Mouse (Mus musculus) limb, embryonic 13.5 days (tissue): ENCODE data around the gene Ggt5. TPM values are rescaled to one million over a fixed set of nuclear protein-coding genes. Genes with fewer than 3 reads are reported as not detected.

ENCODE experiments used
- ATAC-seq: fragments of 200-750 bp; cut with Nextera tagmentation; 2 replicates; pipeline ENCODE4 v1.8.0; 2017; ENCODE audit warnings: low read depth, moderate number of reproducible peaks, moderate TSS enrichment; ENCODE audit not compliant: low FRiP score
- H3K27ac ChIP-seq: fragments of 300-500 bp; sonication (generic); 2 replicates; pipeline ENCODE4 v1.5.1; 2015; ENCODE audit warnings: inconsistent platforms, mild to moderate bottlenecking, moderate library complexity
- H3K27me3 ChIP-seq: fragments of 300-500 bp; sonication (generic); 2 replicates; pipeline ENCODE4 v1.6.1; 2015; ENCODE audit warnings: mild to moderate bottlenecking, inconsistent platforms
- H3K36me3 ChIP-seq: fragments of 300-500 bp; sonication (generic); 2 replicates; pipeline ENCODE4 v1.6.1; 2015; ENCODE audit warnings: inconsistent platforms, mild to moderate bottlenecking, moderate library complexity
- H3K4me1 ChIP-seq: fragments of 300-500 bp; sonication (generic); 2 replicates; pipeline ENCODE4 v1.6.1; 2015; ENCODE audit warnings: inconsistent platforms
- H3K4me2 ChIP-seq: fragments of 300-500 bp; sonication (generic); replicated peaks from 2 replicates; pipeline ENCODE4 v1.6.1; 2015; ENCODE audit warnings: inconsistent platforms, mild to moderate bottlenecking, moderate library complexity
- H3K4me3 ChIP-seq: fragments of 300-500 bp; sonication (generic); 2 replicates; pipeline ENCODE4 v1.5.1; 2015; ENCODE audit warnings: moderate library complexity, mild to moderate bottlenecking, inconsistent platforms
- H3K9ac ChIP-seq: fragments of 300-500 bp; sonication (generic); 2 replicates; pipeline ENCODE4 v1.6.1; 2015; ENCODE audit warnings: mild to moderate bottlenecking, inconsistent platforms
- H3K9me3 ChIP-seq: fragments of 300-500 bp; sonication (generic); 2 replicates; pipeline ENCODE4 v1.6.1; 2016; ENCODE audit warnings: inconsistent platforms
- WGBS: fragments of 180-500 bp; shearing (Covaris S2); methylation state at CpG from one replicate; pipeline ENCODE4 v1.1.7; 2015; 5-methylcytosine and 5-hydroxymethylcytosine counted together
- polyA plus RNA-seq: library from polyadenylated mRNA; unstranded; fragments of >200 nt; fragmentation: Nextera tagmentation; extraction: Ambion mirVana; gene quantifications from 2 replicates; pipeline ENCODE4 v1.2.1, GENCODE M21; 2015

Gene Ggt5
- polyA plus RNA-seq, 1 experiment from 2014 or later: 1.7 TPM

GRCm38 (mm10) chr10:75647362-75647761 is 58.2 kb downstream of the Ggt5 start:
- no peak for ATAC-seq
- Histone ChIP-seq H3K36me3 (peaks cover 72% of the 10 kb centered on the region), H3K4me3 (no peak overlapping the region), H3K9ac (no peak overlapping the region), H3K27me3 (no peaks in the 10 kb centered on the region), H3K4me2 (no peak overlapping the region), H3K27ac (0 out of 2 replicates have a peak overlapping the region, but pooled peaks have one; percentile 10), H3K9me3 (no peaks in the 10 kb centered on the region), H3K4me1 (peaks cover 14% of the 10 kb centered on the region)
- WGBS: 86% methylated on average over 3 of the region's 3 CpGs

DNA sequence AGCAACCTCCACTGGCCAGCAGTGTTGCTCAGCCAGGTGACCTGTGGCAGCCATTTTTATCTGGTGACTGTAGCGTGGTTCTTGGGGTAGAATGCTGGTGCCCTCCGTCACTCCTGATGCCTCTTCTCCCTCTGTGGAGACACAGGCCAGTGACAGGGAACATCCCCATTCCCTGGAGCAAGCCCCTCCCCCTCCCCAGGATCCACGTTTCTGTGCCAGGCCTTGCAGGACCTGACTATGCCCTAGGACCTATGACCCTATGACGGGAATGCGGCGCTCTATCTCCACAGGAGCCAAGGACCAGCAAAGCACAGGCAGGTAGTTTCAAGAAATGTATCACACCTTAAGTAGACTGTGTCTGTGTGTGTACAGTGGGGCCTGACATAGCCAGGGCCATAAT is 59.0 kb downstream of the Ggt5 start:
- Histone ChIP-seq H3K27ac (no peak overlapping the region), H3K9me3 (no peaks in the 10 kb centered on the region), H3K4me3 (no peak overlapping the region), H3K27me3 (no peaks in the 10 kb centered on the region), H3K36me3 (peaks cover 79% of the 10 kb centered on the region), H3K4me1 (peaks cover 11% of the 10 kb centered on the region), H3K9ac (no peak overlapping the region), H3K4me2 (no peak overlapping the region)
- WGBS: 86% methylated on average over 6 of the region's 6 CpGs
- no peak for ATAC-seq

DNA sequence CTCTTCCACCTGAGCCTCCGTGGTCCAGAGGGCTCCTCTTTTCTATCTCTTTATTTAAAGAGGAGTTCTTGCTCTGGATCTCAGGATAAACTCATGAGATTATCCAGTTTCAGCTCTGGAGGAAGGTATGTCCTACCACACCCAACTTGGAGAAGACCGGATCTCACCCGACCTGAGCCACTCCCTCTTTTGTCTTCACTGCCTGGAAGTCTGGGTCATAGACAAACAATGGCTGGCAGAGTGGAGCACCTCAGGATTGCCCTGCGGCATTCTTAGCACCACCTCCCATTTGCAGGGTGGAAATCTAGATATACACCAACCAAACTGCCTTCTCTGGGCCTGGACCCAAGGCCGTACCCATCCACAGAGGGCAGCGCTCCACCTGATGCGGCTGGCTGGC is 59.9 kb downstream of the Ggt5 start:
- 91% methylated on average over 7 of the region's 7 CpGs for WGBS
- Histone ChIP-seq H3K27ac (no peak overlapping the region), H3K4me2 (no peak overlapping the region), H3K4me1 (peaks cover 2% of the 10 kb centered on the region; the same call in 1 of the 2 replicates), H3K4me3 (no peak overlapping the region), H3K27me3 (no peaks in the 10 kb centered on the region), H3K9ac (no peak overlapping the region), H3K9me3 (no peaks in the 10 kb centered on the region), H3K36me3 (peaks cover 87% of the 10 kb centered on the region)
- ATAC-seq: no peak

DNA sequence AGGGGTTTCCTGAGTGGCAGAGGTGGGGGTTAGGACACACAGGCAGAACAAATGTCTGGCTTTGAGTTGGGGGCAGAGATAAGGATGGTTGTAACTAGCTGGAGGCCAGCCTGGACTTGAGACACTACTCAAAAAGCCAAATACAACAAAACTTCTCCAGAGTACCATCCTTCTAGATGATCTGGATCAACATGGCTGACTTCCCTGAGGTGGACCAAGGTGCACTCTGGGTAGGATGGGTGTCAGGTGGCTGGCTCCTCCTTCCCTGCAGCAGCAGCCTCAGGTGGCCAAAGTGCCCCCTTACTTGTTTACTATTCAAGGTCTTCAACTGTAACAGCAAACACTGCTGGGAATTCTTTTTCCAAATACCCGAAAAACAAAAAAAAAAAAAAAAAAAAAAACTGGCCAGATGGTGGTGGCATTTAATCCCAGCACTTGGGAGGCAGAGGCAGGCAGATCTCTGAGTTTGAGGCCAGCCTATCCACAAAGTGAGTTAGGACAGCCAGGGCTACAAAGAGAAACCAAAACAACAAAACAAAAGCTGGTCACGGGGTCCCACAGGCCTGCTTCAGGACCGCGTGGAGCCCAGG is 60.4 kb downstream of the Ggt5 start:
- 93% methylated on average over 4 of the region's 4 CpGs for WGBS
- Histone ChIP-seq H3K4me3 (no peak overlapping the region), H3K27me3 (no peaks in the 10 kb centered on the region), H3K9me3 (no peaks in the 10 kb centered on the region), H3K27ac (no peak overlapping the region), H3K9ac (no peak overlapping the region), H3K4me2 (no peak overlapping the region), H3K4me1 (no peaks in the 10 kb centered on the region), H3K36me3 (peaks cover 91% of the 10 kb centered on the region)
- ATAC-seq: no peak

DNA sequence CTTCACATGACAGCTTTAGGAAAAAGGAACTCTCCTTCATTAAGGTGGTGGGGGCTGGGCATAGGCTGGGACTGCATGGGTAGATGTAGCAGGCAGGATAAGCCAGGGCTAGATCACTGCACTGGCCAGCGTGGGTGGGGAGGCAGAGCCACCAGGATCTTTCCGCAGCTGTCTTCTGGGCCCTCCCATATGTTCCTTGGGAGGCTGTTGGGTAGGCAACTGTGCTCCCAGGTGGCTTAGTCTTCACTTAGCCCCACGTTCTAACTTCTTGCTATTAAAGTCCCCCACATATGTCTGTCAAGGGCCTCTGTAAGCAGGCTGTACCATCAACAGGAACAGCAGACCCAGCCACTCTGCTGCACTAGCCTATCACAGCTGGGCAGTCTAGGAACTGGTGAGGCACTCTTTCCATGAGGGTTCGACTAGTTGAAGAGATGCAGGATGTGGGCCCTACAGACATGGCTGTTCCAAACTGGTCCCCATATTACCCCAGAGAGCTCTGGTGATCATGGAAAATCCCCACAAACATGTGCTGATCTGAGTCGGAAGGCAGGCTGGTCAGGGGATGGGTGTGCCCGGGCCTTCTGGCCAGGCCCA is 61.3 kb downstream of the Ggt5 start:
- Histone ChIP-seq H3K9me3 (no peaks in the 10 kb centered on the region), H3K4me1 (no peaks in the 10 kb centered on the region), H3K4me3 (no peak overlapping the region), H3K9ac (no peak overlapping the region), H3K4me2 (no peak overlapping the region), H3K27me3 (no peaks in the 10 kb centered on the region), H3K36me3 (peaks cover 97% of the 10 kb centered on the region), H3K27ac (no peak overlapping the region)
- ATAC-seq: 0 out of 2 replicates have a peak, but pooled peaks have one; percentile 17
- 83% methylated on average over 6 of the region's 6 CpGs for WGBS

DNA sequence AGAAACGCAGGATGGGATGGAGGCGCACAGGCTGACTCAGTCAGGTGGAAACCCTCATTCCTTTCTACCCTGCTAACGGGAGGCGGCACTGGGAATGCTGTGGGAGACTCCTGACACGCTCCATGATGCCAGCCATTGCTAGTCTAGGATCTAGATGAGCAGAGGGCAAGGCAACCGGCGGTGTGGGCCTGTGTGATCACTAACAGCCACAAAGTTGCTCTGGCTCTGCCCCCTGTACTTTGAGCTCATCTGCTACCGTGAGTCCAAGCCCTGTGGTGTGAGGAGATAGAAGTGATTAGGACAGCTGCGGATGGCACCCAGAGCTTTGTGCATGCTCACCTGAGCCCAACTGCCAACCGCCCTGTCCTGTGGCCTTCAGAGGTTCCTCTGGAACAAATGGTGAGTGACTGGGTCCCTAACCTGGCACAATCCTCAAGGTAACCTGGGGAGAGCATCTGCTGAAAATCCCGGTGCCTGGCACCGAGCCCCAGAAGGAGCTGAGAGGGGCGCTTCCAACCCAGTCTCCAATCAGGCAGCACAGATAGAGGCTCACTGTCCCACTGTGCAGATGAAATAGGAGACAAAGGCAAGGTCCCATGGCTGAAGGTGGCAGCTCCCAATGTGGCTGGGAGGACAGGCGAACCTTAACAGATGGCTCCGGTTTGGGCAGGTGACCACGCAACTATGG is 62.4 kb downstream of the Ggt5 start:
- ATAC-seq: no peak
- H3K36me3 ChIP-seq: peaks cover 97% of the 10 kb centered on the region
- 94% methylated on average over 16 of the region's 16 CpGs for WGBS

GRCm38 (mm10) chr10:75654053-75654452 is 64.9 kb downstream of the Ggt5 start:
- no peaks in the 10 kb centered on the region for H3K9me3 ChIP-seq
- H3K9ac ChIP-seq: no peak overlapping the region
- no peak for ATAC-seq
- H3K27ac ChIP-seq: no peak overlapping the region
- H3K36me3 ChIP-seq: peaks cover 98% of the 10 kb centered on the region
- H3K27me3 ChIP-seq: no peaks in the 10 kb centered on the region
- H3K4me2 ChIP-seq: no peak overlapping the region
- no peak overlapping the region for H3K4me3 ChIP-seq
- WGBS: 92% methylated on average over 4 of the region's 4 CpGs
- H3K4me1 ChIP-seq: no peaks in the 10 kb centered on the region

More for the DNA sequence above, 62.4 kb downstream of the Ggt5 start:
- no peak overlapping the region for H3K9ac ChIP-seq
- H3K27me3 ChIP-seq: no peaks in the 10 kb centered on the region
- H3K27ac ChIP-seq: no peak overlapping the region
- H3K4me1 ChIP-seq: no peaks in the 10 kb centered on the region
- no peaks in the 10 kb centered on the region for H3K9me3 ChIP-seq
- no peak overlapping the region for H3K4me3 ChIP-seq
- no peak overlapping the region for H3K4me2 ChIP-seq

DNA sequence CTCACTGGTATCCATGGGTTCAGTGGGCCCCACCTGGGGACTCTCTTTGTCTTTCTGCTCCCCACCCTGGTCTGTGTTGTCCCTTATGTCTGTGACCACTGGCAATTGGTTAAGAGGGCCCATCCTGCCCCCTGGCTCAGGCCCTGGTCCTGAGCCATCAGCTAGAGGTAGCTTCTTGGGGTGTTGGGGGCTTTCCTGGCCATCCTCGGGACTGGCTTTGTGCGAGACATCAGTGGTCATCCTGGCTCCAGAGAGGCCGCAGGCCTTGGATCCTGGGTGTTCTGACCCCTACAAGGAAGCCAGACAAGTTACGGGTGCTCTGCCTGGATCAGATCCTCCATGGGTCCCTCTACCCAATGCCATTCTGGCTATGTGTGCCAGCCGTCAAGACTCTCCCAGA is 68.0 kb downstream of the Ggt5 start:
- 89% methylated on average over 5 of the region's 5 CpGs for WGBS
- Histone ChIP-seq H3K27ac (no peak overlapping the region), H3K27me3 (no peaks in the 10 kb centered on the region), H3K9me3 (no peaks in the 10 kb centered on the region), H3K9ac (no peak overlapping the region), H3K4me1 (no peaks in the 10 kb centered on the region), H3K36me3 (peaks cover 86% of the 10 kb centered on the region), H3K4me3 (no peak overlapping the region), H3K4me2 (no peak overlapping the region)
- no peak for ATAC-seq

GRCm38 (mm10) chr10:75657772-75658171 is 68.6 kb downstream of the Ggt5 start:
- 94% methylated on average over 7 of the region's 7 CpGs for WGBS
- peaks cover 80% of the 10 kb centered on the region for H3K36me3 ChIP-seq
- no peaks in the 10 kb centered on the region for H3K9me3 ChIP-seq
- no peaks in the 10 kb centered on the region for H3K4me1 ChIP-seq
- ATAC-seq: no peak
- no peak overlapping the region for H3K4me2 ChIP-seq
- no peak overlapping the region for H3K27ac ChIP-seq
- no peak overlapping the region for H3K9ac ChIP-seq
- no peak overlapping the region for H3K4me3 ChIP-seq
- no peaks in the 10 kb centered on the region for H3K27me3 ChIP-seq

DNA sequence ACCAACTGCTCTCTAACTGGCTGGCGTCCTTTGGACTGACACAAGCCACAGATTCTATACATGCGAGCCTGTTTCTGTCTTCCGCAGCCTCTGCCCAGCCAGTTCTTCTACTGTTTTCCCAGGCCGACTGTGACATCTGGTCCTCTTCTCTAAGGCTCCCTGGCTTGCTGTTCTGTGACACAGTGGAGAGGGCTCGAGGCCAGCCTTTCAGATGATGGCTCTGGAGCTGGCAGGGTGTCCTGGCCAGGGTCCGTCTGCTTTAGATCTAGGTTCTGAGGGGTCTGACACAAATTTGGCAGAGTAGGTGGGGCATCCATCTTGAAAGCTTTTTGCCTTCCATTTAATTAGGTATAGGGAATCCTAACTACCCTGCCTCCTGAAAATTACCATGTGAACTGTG is 72.2 kb downstream of the Ggt5 start:
- peaks cover 58% of the 10 kb centered on the region for H3K36me3 ChIP-seq
- H3K27me3 ChIP-seq: no peaks in the 10 kb centered on the region
- H3K4me1 ChIP-seq: peaks cover 4% of the 10 kb centered on the region; the same call in 1 of the 2 replicates
- ATAC-seq: no peak
- no peak overlapping the region for H3K4me2 ChIP-seq
- no peaks in the 10 kb centered on the region for H3K9me3 ChIP-seq
- no peak overlapping the region for H3K27ac ChIP-seq
- H3K4me3 ChIP-seq: no peak overlapping the region
- no peak overlapping the region for H3K9ac ChIP-seq
- 86% methylated on average over 6 of the region's 6 CpGs for WGBS

DNA sequence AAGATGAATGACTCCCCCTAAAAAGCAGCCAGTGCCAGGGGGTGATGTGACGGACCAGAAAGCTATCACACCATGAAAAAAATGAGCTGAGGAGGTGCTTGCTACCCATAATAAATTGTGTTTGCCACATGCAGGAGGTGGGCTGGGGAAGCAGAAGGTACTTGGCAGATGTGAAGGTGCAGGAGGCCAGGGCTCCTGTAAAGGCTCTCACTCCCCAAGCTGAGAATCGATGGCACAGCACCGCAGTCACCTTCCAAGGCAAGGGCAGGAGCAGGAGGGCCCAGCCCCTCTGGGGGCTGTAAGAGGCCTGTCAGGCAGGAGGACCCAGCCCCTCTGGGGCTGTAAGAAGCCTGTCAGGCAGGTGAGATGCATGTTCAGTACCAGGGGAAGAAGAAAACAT is 72.7 kb downstream of the Ggt5 start:
- Histone ChIP-seq H3K27me3 (no peaks in the 10 kb centered on the region), H3K9me3 (no peaks in the 10 kb centered on the region), H3K4me3 (no peak overlapping the region), H3K9ac (no peak overlapping the region), H3K4me1 (peaks cover 9% of the 10 kb centered on the region; the same call in 1 of the 2 replicates), H3K4me2 (no peak overlapping the region), H3K27ac (no peak overlapping the region), H3K36me3 (peaks cover 53% of the 10 kb centered on the region)
- no peak for ATAC-seq
- 83% methylated on average over 3 of the region's 3 CpGs for WGBS

GRCm38 (mm10) chr10:75662575-75662974 is 73.4 kb downstream of the Ggt5 start:
- no peak for ATAC-seq
- no peaks in the 10 kb centered on the region for H3K27me3 ChIP-seq
- H3K27ac ChIP-seq: no peak overlapping the region
- no peak overlapping the region for H3K4me3 ChIP-seq
- H3K9me3 ChIP-seq: no peaks in the 10 kb centered on the region
- H3K9ac ChIP-seq: no peak overlapping the region
- H3K4me2 ChIP-seq: no peak overlapping the region
- WGBS: 90% methylated on average over 4 of the region's 4 CpGs
- H3K36me3 ChIP-seq: peaks cover 46% of the 10 kb centered on the region
- H3K4me1 ChIP-seq: peaks cover 12% of the 10 kb centered on the region; the same call in 1 of the 2 replicates
